27 mouse cellular contexts compared by ENCODE assay signal in genomic region chr2:33047360-33047759, GRCm38 (mm10).
DNase-seq lines count a peak whose midpoint lies in the region; ATAC-seq lines count a peak whose summit lies in the region.
"Had no signal": no experiment of that assay in that cellular context is flagged by ENCODE, and none has a peak within 500 bp of the region (broad histone marks: within the 10 kb centered on the region; RNA-seq: fewer than 3 reads in every experiment).

No protein-coding gene starts in this region.

- no peak overlapping the region for H3K4me2 ChIP-seq in heart, embryonic 12.5 days
- H3K4me2 ChIP-seq: forebrain, embryonic 13.5 days; hindbrain, embryonic 14.5 days; limb, embryonic 12.5 days; liver, embryonic 15.5 days; lung, embryonic 15.5 days; midbrain, embryonic 11.5 days; neural tube, embryonic 12.5 days had no signal

- no peaks in the 10 kb centered on the region for H3K36me3 ChIP-seq in heart, embryonic 12.5 days
- H3K36me3 ChIP-seq: heart, embryonic 10.5 days; limb, embryonic 12.5 days; liver, embryonic 15.5 days; lung, embryonic 15.5 days; neural tube, embryonic 12.5 days had no signal

- H3K4me3 ChIP-seq in heart, embryonic 12.5 days = no peak overlapping the region
- H3K4me3 ChIP-seq: forebrain, embryonic 13.5 days; heart, embryonic 10.5 days; limb, embryonic 12.5 days; liver, embryonic 15.5 days; lung, embryonic 15.5 days; neural tube, embryonic 12.5 days had no signal

- no peaks in the 10 kb centered on the region for H3K9me3 ChIP-seq in heart, embryonic 12.5 days (replicated peaks)
- H3K9me3 ChIP-seq: forebrain, embryonic 13.5 days; heart, embryonic 10.5 days; limb, embryonic 12.5 days; liver, embryonic 15.5 days; lung, embryonic 15.5 days; neural tube, embryonic 12.5 days had no signal

- peak overlapping the region; percentile 78; the same call in 1 of the 2 replicates for H3K27ac ChIP-seq in heart, embryonic 12.5 days (ENCODE audit: poor library complexity, severe bottlenecking)
- H3K27ac ChIP-seq: forebrain, embryonic 13.5 days; hindbrain, embryonic 14.5 days; limb, embryonic 12.5 days; liver, embryonic 15.5 days; lung, embryonic 15.5 days; neural tube, embryonic 12.5 days; stomach, postnatal 0 days had no signal

- 34% methylated on average over 3 of the region's 3 CpGs for WGBS in heart, embryonic 12.5 days

- H3K27me3 ChIP-seq in heart, embryonic 12.5 days (replicated peaks) = no peaks in the 10 kb centered on the region
- H3K27me3 ChIP-seq: forebrain, embryonic 13.5 days; limb, embryonic 12.5 days; liver, embryonic 15.5 days; lung, embryonic 15.5 days; neural tube, embryonic 12.5 days had no signal

- H3K9ac ChIP-seq in heart, embryonic 12.5 days = no peak overlapping the region
- H3K9ac ChIP-seq: forebrain, embryonic 13.5 days; hindbrain, embryonic 14.5 days; limb, embryonic 12.5 days; liver, embryonic 15.5 days; lung, embryonic 15.5 days; neural tube, embryonic 12.5 days had no signal

- intact Hi-C loops in heart, postnatal 36 days (cut with DNase I) = no loop called here

- H3K4me1 ChIP-seq in heart, embryonic 12.5 days (replicated peaks) = peaks cover 31% of the 10 kb centered on the region
- H3K4me1 ChIP-seq: forebrain, embryonic 13.5 days; limb, embryonic 12.5 days; liver, embryonic 15.5 days; lung, embryonic 15.5 days; neural tube, embryonic 12.5 days had no signal

- no peak for ATAC-seq in heart, embryonic 12.5 days (ENCODE audit: insufficient number of reproducible peaks, low FRiP score)
- ATAC-seq: forebrain, embryonic 13.5 days; intestine, postnatal 0 days; midbrain, embryonic 16.5 days had no signal

- no peak for DNase-seq in heart, postnatal 36 days
- DNase-seq in layer of hippocampus, adult 9-11 months = peak; percentile 28
- DNase-seq in layer of hippocampus, adult 11-12 months (ENCODE audit: low spot score) = no peak
- peak; percentile 32 for DNase-seq in MN1 (ENCODE audit: low spot score)
- DNase-seq in brain, adult 2 months (ENCODE audit: low read depth, low spot score) = peak; percentile 64
- no peak for DNase-seq in kidney, postnatal 10 days
- DNase-seq: adrenal gland, postnatal 25 days; cerebellum, adult 18-20 months; cerebellum, postnatal 10 days; gastrocnemius, postnatal 36 days; kidney, postnatal 25 days; lung, postnatal 36 days; right cerebral cortex, adult 18-20 months; spleen, adult 18-20 months; thymus, postnatal 4 days had no signal

Comparison
In these comparisons a context has a peak if more than half of its experiments do, and no peak if none do; other contexts are left out.
1. DNase-seq: peak in layer of hippocampus, adult 9-11 months (single experiment), MN1 (single experiment) and brain, adult 2 months (single experiment); none in heart, postnatal 36 days (0 of 2), layer of hippocampus, adult 11-12 months (single experiment) and kidney, postnatal 10 days (single experiment).